Mouse (Mus musculus): Measurements from ENCODE around the gene Tnfrsf17. TPM values are rescaled to one million over a fixed set of nuclear protein-coding genes. Genes with fewer than 3 reads are reported as not detected.

Tnfrsf17 gene
- polyA plus RNA-seq (2012; rRNA removed) (0.18 TPM in 1 of 2 replicates, not detected in the other), polyA plus RNA-seq (2014; fragmentation: Nextera tagmentation; extraction: Ambion mirVana) (0.23 and 0.25 TPM in 2 replicates)

DNA sequence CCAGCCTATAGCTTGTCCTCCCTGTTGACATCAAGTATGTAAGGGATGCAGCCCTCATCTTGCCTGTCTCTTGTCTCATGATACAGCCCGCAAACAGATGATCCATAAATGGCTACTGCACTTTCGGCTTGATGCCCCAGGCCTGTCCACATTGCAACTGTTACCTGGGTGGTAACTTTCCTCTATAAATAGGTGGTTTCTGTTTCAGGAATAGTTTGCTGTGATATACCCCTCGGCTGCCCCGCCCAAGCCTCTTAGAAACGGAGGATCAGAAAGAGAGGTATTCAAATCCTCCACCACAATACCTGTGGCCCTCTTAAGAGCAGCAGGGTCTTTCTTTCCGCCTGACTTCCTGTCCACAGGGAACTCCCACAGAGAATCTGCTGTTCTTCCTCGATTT is at the start of gene Tnfrsf17:
TSS of gene Tnfrsf17 (plus strand) at position 301 of the 400 bp plus-strand sequence.
- no peak for TF ChIP-seq POLR2A (IDR thresholded peaks at IDR 0.05; ENCODE audit: borderline replicate concordance, extremely low read depth, insufficient read depth, insufficient read length)
- ATAC-seq (ENCODE audit: low FRiP score, low read depth), result no peak
- 79% methylated on average over 7 of the region's 7 CpGs for WGBS
- no peak within 1 kb of the TSS for H3K27ac ChIP-seq (replicated peaks; ENCODE audit: low read depth, low read length)
- DNase-seq (ENCODE audit: low spot score), result no peak
- H3K27me3 ChIP-seq (ENCODE audit: control insufficient read depth, insufficient read depth, low read length), result no peaks in the 10 kb centered on the region
- no peaks in the 10 kb centered on the region for H3K36me3 ChIP-seq (ENCODE audit: control insufficient read depth, insufficient read depth, low read length)
- 0 out of 2 replicates have a peak, but pooled peaks cover 4% of the 10 kb centered on the region for H3K4me1 ChIP-seq (ENCODE audit: control insufficient read depth, insufficient read depth, low read length)
- no peak within 1 kb of the TSS for H3K4me3 ChIP-seq (replicated peaks; ENCODE audit: low read length)
- no peak within 1 kb of the TSS for H3K9ac ChIP-seq (ENCODE audit: low read depth, low read length, severe bottlenecking)
- no peak within 1 kb of the TSS for H3K4me2 ChIP-seq (replicated peaks; ENCODE audit: low read depth, low read length, severe bottlenecking)
- no peaks in the 10 kb centered on the region for H3K9me3 ChIP-seq (ENCODE audit: control insufficient read depth, low read length)

DNA sequence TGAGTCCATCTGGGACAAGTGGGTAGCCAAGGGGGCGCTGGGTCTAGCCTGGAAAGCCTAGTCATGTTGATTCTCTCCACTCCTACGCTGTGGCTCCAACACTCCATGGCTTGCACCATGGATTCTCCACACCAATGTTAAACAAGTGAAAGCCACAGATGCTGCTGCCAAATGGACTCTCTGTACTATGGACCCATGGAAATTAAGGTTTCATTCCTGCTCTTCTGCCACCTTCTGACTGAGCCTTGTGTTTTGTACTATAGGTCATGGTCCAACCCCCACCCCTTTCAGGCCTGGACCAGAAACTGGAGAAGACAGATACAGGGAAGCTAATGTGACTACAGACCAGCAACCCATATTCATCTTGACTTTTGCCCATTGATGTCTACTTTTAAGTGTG is 47.1 kb upstream of the Tnfrsf17 start:
- no peak overlapping the region for H3K27ac ChIP-seq (replicated peaks; ENCODE audit: low read depth, low read length)
- no peak overlapping the region for H3K4me2 ChIP-seq (replicated peaks; ENCODE audit: low read depth, low read length, severe bottlenecking)
- no peak overlapping the region for H3K9ac ChIP-seq (ENCODE audit: low read depth, low read length, severe bottlenecking)
- H3K27me3 ChIP-seq (ENCODE audit: control insufficient read depth, insufficient read depth, low read length), result no peaks in the 10 kb centered on the region
- no peak overlapping the region for H3K4me3 ChIP-seq (replicated peaks; ENCODE audit: low read length)
- no peaks in the 10 kb centered on the region for H3K9me3 ChIP-seq (ENCODE audit: control insufficient read depth, low read length)
- DNase-seq (ENCODE audit: low spot score), result no peak
- no peaks in the 10 kb centered on the region for H3K36me3 ChIP-seq (ENCODE audit: control insufficient read depth, insufficient read depth, low read length)
- ATAC-seq (ENCODE audit: low FRiP score, low read depth), result no peak
- no peak for TF ChIP-seq POLR2A (IDR thresholded peaks at IDR 0.05; ENCODE audit: borderline replicate concordance, extremely low read depth, insufficient read depth, insufficient read length)
- WGBS, result 89% methylated on average over 2 of the region's 2 CpGs
- no peaks in the 10 kb centered on the region for H3K4me1 ChIP-seq (ENCODE audit: control insufficient read depth, insufficient read depth, low read length)

DNA sequence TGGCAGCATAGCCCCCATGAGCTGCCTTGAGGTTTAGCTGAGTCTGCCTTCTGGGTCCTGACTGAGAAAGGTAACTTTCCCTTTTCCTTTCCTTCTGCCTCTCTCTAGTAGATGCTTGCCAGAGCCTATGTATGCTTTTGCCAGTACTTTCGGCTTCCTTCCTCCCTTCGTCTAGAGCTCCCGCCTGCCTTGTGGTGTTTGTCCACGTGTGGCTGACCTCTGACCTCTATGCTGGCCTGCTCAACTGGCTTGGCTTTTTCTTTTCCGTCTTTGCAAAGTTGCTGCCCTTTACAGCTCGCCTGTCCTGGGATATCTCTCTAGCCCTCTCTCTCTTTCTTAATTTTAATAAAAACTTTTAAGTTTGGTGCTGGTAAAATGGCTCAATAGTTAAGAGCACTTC is 43.8 kb upstream of the Tnfrsf17 start:
- Histone ChIP-seq H3K9ac (ENCODE audit: low read depth, low read length, severe bottlenecking) (no peak overlapping the region), H3K27ac (replicated peaks; ENCODE audit: low read depth, low read length) (no peak overlapping the region), H3K36me3 (ENCODE audit: control insufficient read depth, insufficient read depth, low read length) (no peaks in the 10 kb centered on the region), H3K4me3 (replicated peaks; ENCODE audit: low read length) (no peak overlapping the region), H3K4me2 (replicated peaks; ENCODE audit: low read depth, low read length, severe bottlenecking) (no peak overlapping the region), H3K27me3 (ENCODE audit: control insufficient read depth, insufficient read depth, low read length) (no peaks in the 10 kb centered on the region), H3K4me1 (ENCODE audit: control insufficient read depth, insufficient read depth, low read length) (no peaks in the 10 kb centered on the region), H3K9me3 (ENCODE audit: control insufficient read depth, low read length) (no peaks in the 10 kb centered on the region)
- 34% methylated on average over 6 of the region's 6 CpGs for WGBS
- ATAC-seq (ENCODE audit: low FRiP score, low read depth) (no peak), DNase-seq (ENCODE audit: low spot score) (no peak)
- TF ChIP-seq POLR2A (IDR thresholded peaks at IDR 0.05; ENCODE audit: borderline replicate concordance, extremely low read depth, insufficient read depth, insufficient read length), result no peak

DNA sequence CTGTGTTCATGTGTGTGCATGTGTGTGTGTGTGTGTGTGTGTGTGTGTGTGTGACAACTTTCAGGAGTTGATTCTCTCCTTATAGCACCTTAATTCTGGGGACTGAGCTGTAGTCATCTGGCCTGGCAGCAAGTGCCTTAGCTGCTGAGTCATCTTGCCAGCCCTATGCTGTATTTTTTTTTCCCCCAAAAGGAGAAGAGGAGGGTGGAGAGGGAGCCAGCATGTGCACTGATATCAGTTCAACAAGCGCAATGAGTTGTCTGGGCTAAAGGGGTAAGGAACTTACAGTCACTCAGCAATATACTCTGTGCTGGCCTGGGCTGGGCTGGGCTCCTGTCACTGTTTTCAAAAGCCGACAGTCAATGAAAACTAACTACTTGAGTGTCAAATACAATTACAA is 43.0 kb upstream of the Tnfrsf17 start:
- no peak overlapping the region for H3K9ac ChIP-seq (ENCODE audit: low read depth, low read length, severe bottlenecking)
- H3K27ac ChIP-seq (replicated peaks; ENCODE audit: low read depth, low read length), result no peak overlapping the region
- no peaks in the 10 kb centered on the region for H3K36me3 ChIP-seq (ENCODE audit: control insufficient read depth, insufficient read depth, low read length)
- H3K4me3 ChIP-seq (replicated peaks; ENCODE audit: low read length), result no peak overlapping the region
- H3K9me3 ChIP-seq (ENCODE audit: control insufficient read depth, low read length), result no peaks in the 10 kb centered on the region
- H3K4me1 ChIP-seq (ENCODE audit: control insufficient read depth, insufficient read depth, low read length), result no peaks in the 10 kb centered on the region
- ATAC-seq (ENCODE audit: low FRiP score, low read depth) (no peak), DNase-seq (ENCODE audit: low spot score) (no peak)
- TF ChIP-seq POLR2A (IDR thresholded peaks at IDR 0.05; ENCODE audit: borderline replicate concordance, extremely low read depth, insufficient read depth, insufficient read length), result no peak
- no peaks in the 10 kb centered on the region for H3K27me3 ChIP-seq (ENCODE audit: control insufficient read depth, insufficient read depth, low read length)
- 84% methylated on average over 2 of the region's 2 CpGs for WGBS
- no peak overlapping the region for H3K4me2 ChIP-seq (replicated peaks; ENCODE audit: low read depth, low read length, severe bottlenecking)

DNA sequence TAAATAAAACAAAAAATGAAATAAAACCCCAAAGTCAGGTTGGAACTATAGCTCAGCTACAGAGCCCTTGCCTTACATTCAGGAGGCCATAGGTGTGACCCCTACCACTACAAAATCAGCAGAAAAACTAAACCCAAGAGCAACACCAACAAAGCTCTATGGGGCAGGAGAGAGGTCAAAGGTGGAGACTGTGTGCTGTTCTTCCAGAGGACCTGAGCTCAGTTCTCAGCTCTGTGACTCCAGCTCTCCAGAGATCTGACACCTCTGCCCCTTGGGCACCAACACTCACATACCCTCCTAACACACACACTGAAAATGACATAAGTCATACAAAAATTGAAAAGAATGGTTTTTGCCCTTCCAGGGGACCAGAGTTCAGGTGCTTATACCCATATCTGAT is 42.5 kb upstream of the Tnfrsf17 start:
- no peaks in the 10 kb centered on the region for H3K9me3 ChIP-seq (ENCODE audit: control insufficient read depth, low read length)
- no peak for ATAC-seq (ENCODE audit: low FRiP score, low read depth)
- H3K36me3 ChIP-seq (ENCODE audit: control insufficient read depth, insufficient read depth, low read length), result no peaks in the 10 kb centered on the region
- H3K4me3 ChIP-seq (replicated peaks; ENCODE audit: low read length), result no peak overlapping the region
- no peaks in the 10 kb centered on the region for H3K4me1 ChIP-seq (ENCODE audit: control insufficient read depth, insufficient read depth, low read length)
- no peak overlapping the region for H3K4me2 ChIP-seq (replicated peaks; ENCODE audit: low read depth, low read length, severe bottlenecking)
- H3K9ac ChIP-seq (ENCODE audit: low read depth, low read length, severe bottlenecking), result no peak overlapping the region
- H3K27me3 ChIP-seq (ENCODE audit: control insufficient read depth, insufficient read depth, low read length), result no peaks in the 10 kb centered on the region
- H3K27ac ChIP-seq (replicated peaks; ENCODE audit: low read depth, low read length), result no peak overlapping the region
- DNase-seq (ENCODE audit: low spot score), result no peak
- no peak for TF ChIP-seq POLR2A (IDR thresholded peaks at IDR 0.05; ENCODE audit: borderline replicate concordance, extremely low read depth, insufficient read depth, insufficient read length)

DNA sequence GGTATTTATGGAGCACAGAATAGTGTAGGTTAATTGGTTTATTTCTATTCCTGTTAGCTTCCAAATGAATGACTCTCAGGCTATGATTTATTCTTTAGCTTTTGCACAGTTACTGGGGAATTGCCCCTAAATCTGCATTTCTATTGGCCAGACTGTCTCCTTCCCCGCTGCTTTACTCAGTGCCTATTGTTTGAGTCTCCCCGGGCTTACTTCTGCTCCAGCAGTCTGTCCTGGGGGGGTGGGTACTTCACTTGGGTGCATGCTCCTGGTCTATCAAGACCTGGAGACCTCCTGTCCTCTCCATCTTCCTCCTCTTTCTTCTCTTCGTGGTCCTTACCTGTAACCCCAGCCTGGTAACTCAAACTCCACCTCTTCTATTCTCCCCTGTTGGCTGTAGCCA is 36.7 kb upstream of the Tnfrsf17 start:
- no peak overlapping the region for H3K27ac ChIP-seq (replicated peaks; ENCODE audit: low read depth, low read length)
- WGBS, result 64% methylated on average over 3 of the region's 3 CpGs
- DNase-seq (ENCODE audit: low spot score) (no peak), ATAC-seq (ENCODE audit: low FRiP score, low read depth) (no peak)
- no peak overlapping the region for H3K4me2 ChIP-seq (replicated peaks; ENCODE audit: low read depth, low read length, severe bottlenecking)
- no peaks in the 10 kb centered on the region for H3K4me1 ChIP-seq (ENCODE audit: control insufficient read depth, insufficient read depth, low read length)
- no peaks in the 10 kb centered on the region for H3K27me3 ChIP-seq (ENCODE audit: control insufficient read depth, insufficient read depth, low read length)
- no peak overlapping the region for H3K4me3 ChIP-seq (replicated peaks; ENCODE audit: low read length)
- TF ChIP-seq POLR2A (IDR thresholded peaks at IDR 0.05; ENCODE audit: borderline replicate concordance, extremely low read depth, insufficient read depth, insufficient read length), result no peak
- H3K9me3 ChIP-seq (ENCODE audit: control insufficient read depth, low read length), result no peaks in the 10 kb centered on the region
- H3K9ac ChIP-seq (ENCODE audit: low read depth, low read length, severe bottlenecking), result no peak overlapping the region
- no peaks in the 10 kb centered on the region for H3K36me3 ChIP-seq (ENCODE audit: control insufficient read depth, insufficient read depth, low read length)
